Mouse (Mus musculus): ENCODE measurements at regions not wholly inside any gene's neighbourhood (a gene's known extent, or its start where the extent isn't known, plus 50 kb on each side); places are given as distances from the start of the nearest gene placed in this dataset.

GRCm38 (mm10) chr15:10767535-10767934 lies 53.1 kb upstream of the Rai14 start:
- H3K9ac ChIP-seq: no peak overlapping the region
- no peak for ATAC-seq (ENCODE audit: low FRiP score, low read depth)
- H3K4me3 ChIP-seq: no peak overlapping the region
- no peaks in the 10 kb centered on the region for H3K9me3 ChIP-seq
- WGBS: 81% methylated on average over 6 of the region's 6 CpGs
- H3K4me1 ChIP-seq: no peaks in the 10 kb centered on the region
- H3K36me3 ChIP-seq: no peaks in the 10 kb centered on the region
- no peak overlapping the region for H3K4me2 ChIP-seq (replicated peaks)
- no peaks in the 10 kb centered on the region for H3K27me3 ChIP-seq (replicated peaks)
- no peak overlapping the region for H3K27ac ChIP-seq

GRCm38 (mm10) chr15:10770410-10771310 lies 56.2 kb upstream of the Rai14 start:
- Histone ChIP-seq H3K27ac (no peak overlapping the region), H3K9me3 (no peaks in the 10 kb centered on the region), H3K27me3 (replicated peaks) (no peaks in the 10 kb centered on the region), H3K4me2 (replicated peaks) (no peak overlapping the region), H3K4me1 (no peaks in the 10 kb centered on the region), H3K9ac (no peak overlapping the region), H3K36me3 (no peaks in the 10 kb centered on the region), H3K4me3 (no peak overlapping the region)
- no peak for ATAC-seq (ENCODE audit: low FRiP score, low read depth)
- WGBS: 38% methylated on average over 5 of the region's 5 CpGs

- WGBS: 46% methylated on average over 4 of the region's 4 CpGs
- Histone ChIP-seq H3K4me1 (no peaks in the 10 kb centered on the region), H3K4me2 (replicated peaks) (no peak overlapping the region), H3K4me3 (no peak overlapping the region), H3K36me3 (no peaks in the 10 kb centered on the region), H3K9ac (no peak overlapping the region), H3K27me3 (replicated peaks) (no peaks in the 10 kb centered on the region), H3K9me3 (no peaks in the 10 kb centered on the region), H3K27ac (no peak overlapping the region)
- peak; percentile 37; the same call in 1 of the 2 replicates for ATAC-seq (ENCODE audit: low FRiP score, low read depth)
These were observed 56.9 kb upstream of the Rai14 start for GRCm38 (mm10) chr15:10771311-10771690.

GRCm38 (mm10) chr15:10779941-10780620 lies 65.7 kb upstream of the Rai14 start:
- Histone ChIP-seq H3K9ac (no peak overlapping the region), H3K4me3 (no peak overlapping the region), H3K4me2 (replicated peaks) (no peak overlapping the region), H3K36me3 (no peaks in the 10 kb centered on the region), H3K27me3 (replicated peaks) (no peaks in the 10 kb centered on the region), H3K27ac (no peak overlapping the region), H3K4me1 (no peaks in the 10 kb centered on the region), H3K9me3 (no peaks in the 10 kb centered on the region)
- ATAC-seq (ENCODE audit: low FRiP score, low read depth): no peak
- 84% methylated on average over 13 of the region's 13 CpGs for WGBS

- peak; percentile 80 for ATAC-seq (ENCODE audit: low FRiP score, low read depth)
- no peak overlapping the region for H3K4me3 ChIP-seq
- H3K9me3 ChIP-seq: no peaks in the 10 kb centered on the region
- H3K4me2 ChIP-seq (replicated peaks): no peak overlapping the region
- no peak overlapping the region for H3K27ac ChIP-seq
- no peaks in the 10 kb centered on the region for H3K36me3 ChIP-seq
- 34% methylated on average over 6 of the region's 6 CpGs for WGBS
- H3K9ac ChIP-seq: no peak overlapping the region
- no peaks in the 10 kb centered on the region for H3K27me3 ChIP-seq (replicated peaks)
- 0 out of 2 replicates have a peak, but pooled peaks cover 3% of the 10 kb centered on the region for H3K4me1 ChIP-seq
These were observed 74.9 kb upstream of the Rai14 start for GRCm38 (mm10) chr15:10789371-10789770.

- Histone ChIP-seq H3K9me3 (no peaks in the 10 kb centered on the region), H3K27ac (no peak overlapping the region), H3K27me3 (replicated peaks) (no peaks in the 10 kb centered on the region), H3K4me2 (replicated peaks) (no peak overlapping the region), H3K36me3 (no peaks in the 10 kb centered on the region), H3K9ac (no peak overlapping the region), H3K4me3 (no peak overlapping the region), H3K4me1 (0 out of 2 replicates have a peak, but pooled peaks cover 3% of the 10 kb centered on the region)
- no peak for ATAC-seq (ENCODE audit: low FRiP score, low read depth)
- WGBS: 84% methylated on average over 3 of the region's 3 CpGs
These were observed 76.6 kb upstream of the Rai14 start for GRCm38 (mm10) chr15:10790862-10791497.

GRCm38 (mm10) chr15:10791516-10792112 lies 77.2 kb upstream of the Rai14 start:
- no peak for ATAC-seq (ENCODE audit: low FRiP score, low read depth)
- no peak overlapping the region for H3K4me3 ChIP-seq
- H3K27me3 ChIP-seq (replicated peaks): no peaks in the 10 kb centered on the region
- no peaks in the 10 kb centered on the region for H3K36me3 ChIP-seq
- no peak overlapping the region for H3K4me2 ChIP-seq (replicated peaks)
- 83% methylated on average over 3 of the region's 3 CpGs for WGBS
- 0 out of 2 replicates have a peak, but pooled peaks cover 3% of the 10 kb centered on the region for H3K4me1 ChIP-seq
- H3K9me3 ChIP-seq: no peaks in the 10 kb centered on the region
- H3K9ac ChIP-seq: no peak overlapping the region
- no peak overlapping the region for H3K27ac ChIP-seq

GRCm38 (mm10) chr15:10792156-10792555 lies 77.7 kb upstream of the Rai14 start:
- Histone ChIP-seq H3K4me2 (replicated peaks) (no peak overlapping the region), H3K4me1 (0 out of 2 replicates have a peak, but pooled peaks cover 3% of the 10 kb centered on the region), H3K9ac (no peak overlapping the region), H3K36me3 (no peaks in the 10 kb centered on the region), H3K27ac (no peak overlapping the region), H3K4me3 (no peak overlapping the region), H3K9me3 (no peaks in the 10 kb centered on the region), H3K27me3 (replicated peaks) (no peaks in the 10 kb centered on the region)
- ATAC-seq (ENCODE audit: low FRiP score, low read depth): no peak
- WGBS: 86% methylated on average over 7 of the region's 7 CpGs

GRCm38 (mm10) chr15:10795126-10795792 lies 80.8 kb upstream of the Rai14 start:
- Histone ChIP-seq H3K9me3 (no peaks in the 10 kb centered on the region), H3K9ac (no peak overlapping the region), H3K36me3 (no peaks in the 10 kb centered on the region), H3K27ac (no peak overlapping the region), H3K27me3 (replicated peaks) (no peaks in the 10 kb centered on the region), H3K4me2 (replicated peaks) (no peak overlapping the region), H3K4me3 (no peak overlapping the region), H3K4me1 (0 out of 2 replicates have a peak, but pooled peaks cover 3% of the 10 kb centered on the region)
- no peak for ATAC-seq (ENCODE audit: low FRiP score, low read depth)
- WGBS: 92% methylated on average over 7 of the region's 7 CpGs

GRCm38 (mm10) chr15:10799656-10800055 lies 85.2 kb upstream of the Rai14 start:
- Histone ChIP-seq H3K4me1 (no peaks in the 10 kb centered on the region), H3K4me2 (replicated peaks) (no peak overlapping the region), H3K9me3 (no peaks in the 10 kb centered on the region), H3K36me3 (no peaks in the 10 kb centered on the region), H3K27me3 (replicated peaks) (no peaks in the 10 kb centered on the region), H3K27ac (no peak overlapping the region), H3K9ac (no peak overlapping the region), H3K4me3 (no peak overlapping the region)
- no peak for ATAC-seq (ENCODE audit: low FRiP score, low read depth)

GRCm38 (mm10) chr15:10814195-10814594 lies 99.8 kb upstream of the Rai14 start:
- Histone ChIP-seq H3K9ac (no peak overlapping the region), H3K27ac (no peak overlapping the region), H3K4me3 (no peak overlapping the region), H3K4me2 (replicated peaks) (no peak overlapping the region), H3K4me1 (0 out of 2 replicates have a peak, but pooled peaks cover 6% of the 10 kb centered on the region), H3K27me3 (replicated peaks) (no peaks in the 10 kb centered on the region), H3K9me3 (no peaks in the 10 kb centered on the region), H3K36me3 (no peaks in the 10 kb centered on the region)
- no peak for ATAC-seq (ENCODE audit: low FRiP score, low read depth)
- WGBS: 93% methylated on average over 2 of the region's 2 CpGs
